Mouse (Mus musculus) splenic B cell, adult 2 months (primary cell): ENCODE data around the gene Hoga1.

Source experiments
- DNase-seq: peaks from one replicate; pipeline ENCODE4 v3.0.0-alpha.2; 2011; ENCODE audit warnings: low read depth, low spot score
- H3K27me3 ChIP-seq: 2 replicates; pipeline ENCODE4 v1.6.1; 2012; ENCODE audit warnings: mild to moderate bottlenecking, low read length, moderate library complexity, mixed read lengths; ENCODE audit not compliant: control insufficient read depth, poor library complexity, insufficient read depth, severe bottlenecking
- H3K36me3 ChIP-seq: 2 replicates; pipeline ENCODE4 v1.6.1; 2012; ENCODE audit warnings: mild to moderate bottlenecking, low read length, moderate library complexity, mixed read lengths; ENCODE audit not compliant: control insufficient read depth, poor library complexity, insufficient read depth, severe bottlenecking

Gene Hoga1

GRCm38 (mm10) chr19:42037167-42037702, 8.2 kb upstream of the Hoga1 start:
- no peak for DNase-seq
- Histone ChIP-seq H3K27me3 (no peaks in the 10 kb centered on the region), H3K36me3 (no peaks in the 10 kb centered on the region; the same call in 1 of the 2 replicates)

- no peaks in the 10 kb centered on the region; the same call in 1 of the 2 replicates for H3K36me3 ChIP-seq
- no peak for DNase-seq
- no peaks in the 10 kb centered on the region for H3K27me3 ChIP-seq
Measured at GRCm38 (mm10) chr19:42038310-42038709, 7.1 kb upstream of the Hoga1 start.

GRCm38 (mm10) chr19:42043988-42044387, 1.4 kb upstream of the Hoga1 start:
- no peak for DNase-seq
- H3K36me3 ChIP-seq = no peaks in the 10 kb centered on the region
- H3K27me3 ChIP-seq = no peaks in the 10 kb centered on the region

- no peak for DNase-seq
- no peaks in the 10 kb centered on the region for H3K36me3 ChIP-seq
- H3K27me3 ChIP-seq = no peaks in the 10 kb centered on the region; the same call in 1 of the 2 replicates
Measured at GRCm38 (mm10) chr19:42050251-42050650, 4.8 kb downstream of the Hoga1 start.

- no peaks in the 10 kb centered on the region for H3K36me3 ChIP-seq
- DNase-seq = no peak
- no peaks in the 10 kb centered on the region; the same call in 1 of the 2 replicates for H3K27me3 ChIP-seq
Measured at GRCm38 (mm10) chr19:42051351-42051750, 5.9 kb downstream of the Hoga1 start.

- H3K36me3 ChIP-seq = no peaks in the 10 kb centered on the region
- no peak for DNase-seq
Measured at GRCm38 (mm10) chr19:42051948-42052347, 6.5 kb downstream of the Hoga1 start, which contains the start of gene 4933411K16Rik. TSS of gene 4933411K16Rik (plus strand) at chr19:42052248.

GRCm38 (mm10) chr19:42054255-42054654, 8.8 kb downstream of the Hoga1 start:
- no peak for DNase-seq
- no peaks in the 10 kb centered on the region for H3K36me3 ChIP-seq

More at GRCm38 (mm10) chr19:42051948-42052347, 6.5 kb downstream of the Hoga1 start, which contains the start of gene 4933411K16Rik:
- no peaks in the 10 kb centered on the region; the same call in 1 of the 2 replicates for H3K27me3 ChIP-seq

GRCm38 (mm10) chr19:42055881-42056280, 10.5 kb downstream of the Hoga1 start:
- Histone ChIP-seq H3K27me3 (no peaks in the 10 kb centered on the region; the same call in 1 of the 2 replicates), H3K36me3 (no peaks in the 10 kb centered on the region)
- DNase-seq = no peak

More at GRCm38 (mm10) chr19:42054255-42054654, 8.8 kb downstream of the Hoga1 start:
- no peaks in the 10 kb centered on the region; the same call in 1 of the 2 replicates for H3K27me3 ChIP-seq

GRCm38 (mm10) chr19:42056719-42057409, 11.5 kb downstream of the Hoga1 start:
- no peak for DNase-seq
- H3K27me3 ChIP-seq = no peaks in the 10 kb centered on the region
- no peaks in the 10 kb centered on the region for H3K36me3 ChIP-seq

GRCm38 (mm10) chr19:42058426-42058825, 13.0 kb downstream of the Hoga1 start:
- H3K36me3 ChIP-seq = no peaks in the 10 kb centered on the region
- H3K27me3 ChIP-seq = no peaks in the 10 kb centered on the region
- no peak for DNase-seq

- H3K36me3 ChIP-seq = no peaks in the 10 kb centered on the region
- DNase-seq = no peak
- H3K27me3 ChIP-seq = no peaks in the 10 kb centered on the region
Measured at GRCm38 (mm10) chr19:42061443-42061842, 16.0 kb downstream of the Hoga1 start.

GRCm38 (mm10) chr19:42068441-42069240, 23.2 kb downstream of the Hoga1 start:
- no peak for DNase-seq
- Histone ChIP-seq H3K27me3 (no peaks in the 10 kb centered on the region), H3K36me3 (no peaks in the 10 kb centered on the region)

- H3K36me3 ChIP-seq = no peaks in the 10 kb centered on the region
- no peaks in the 10 kb centered on the region for H3K27me3 ChIP-seq
- DNase-seq = no peak
Measured at GRCm38 (mm10) chr19:42069241-42069525, 23.8 kb downstream of the Hoga1 start.

GRCm38 (mm10) chr19:42071221-42071620, 25.8 kb downstream of the Hoga1 start:
- no peaks in the 10 kb centered on the region for H3K36me3 ChIP-seq
- H3K27me3 ChIP-seq = no peaks in the 10 kb centered on the region
- DNase-seq = no peak
